ENCODE assay signal across 15 mouse cellular contexts in genomic region chr1:125537776-125538175, GRCm38 (mm10).
"Had no signal": no experiment of that assay in that cellular context is flagged by ENCODE, and none has a peak within 500 bp of the region (broad histone marks: within the 10 kb centered on the region; RNA-seq: fewer than 3 reads in every experiment).

No protein-coding gene starts in this region.

- DNase-seq: kidney, adult 9 months; kidney, postnatal 36 days; lung, adult 2 months; lung, postnatal 36 days; right cerebral cortex, postnatal 4 days; thymus, postnatal 36 days had no signal

- H3K27me3 ChIP-seq: liver, embryonic 15.5 days; midbrain, embryonic 15.5 days; neural tube, embryonic 13.5 days; stomach, embryonic 15.5 days had no signal

- H3K9ac ChIP-seq: liver, embryonic 15.5 days; midbrain, embryonic 15.5 days; neural tube, embryonic 13.5 days; stomach, embryonic 15.5 days had no signal

- H3K4me2 ChIP-seq: liver, embryonic 11.5 days; liver, embryonic 15.5 days; midbrain, embryonic 15.5 days; neural tube, embryonic 13.5 days; stomach, embryonic 15.5 days had no signal

- H3K36me3 ChIP-seq: limb, embryonic 10.5 days; liver, embryonic 15.5 days; midbrain, embryonic 10.5 days; midbrain, embryonic 15.5 days; neural tube, embryonic 13.5 days; stomach, embryonic 15.5 days had no signal

- H3K4me1 ChIP-seq: limb, embryonic 10.5 days; liver, embryonic 15.5 days; midbrain, embryonic 10.5 days; midbrain, embryonic 15.5 days; neural tube, embryonic 13.5 days; stomach, embryonic 15.5 days had no signal

- H3K9me3 ChIP-seq: limb, embryonic 10.5 days; liver, embryonic 15.5 days; midbrain, embryonic 10.5 days; midbrain, embryonic 15.5 days; neural tube, embryonic 13.5 days; stomach, embryonic 15.5 days had no signal

- ATAC-seq: lung, postnatal 0 days; midbrain, embryonic 15.5 days had no signal

- H3K4me3 ChIP-seq: limb, embryonic 10.5 days; liver, embryonic 15.5 days; midbrain, embryonic 10.5 days; midbrain, embryonic 15.5 days; neural tube, embryonic 13.5 days; stomach, embryonic 15.5 days had no signal

- H3K27ac ChIP-seq: kidney, postnatal 0 days; limb, embryonic 10.5 days; liver, embryonic 15.5 days; midbrain, embryonic 10.5 days; midbrain, embryonic 15.5 days; neural tube, embryonic 13.5 days; stomach, embryonic 15.5 days had no signal
